Mouse (Mus musculus) adrenal gland, postnatal 36 days (tissue): ENCODE measurements around the gene Dhcr24. TPM values are rescaled to one million over a fixed set of nuclear protein-coding genes. Genes with fewer than 3 reads are reported as not detected.

ENCODE experiments used
- DNase-seq, 2 experiments: peaks; one replicate each; pipeline ENCODE4 v3.0.0; 2021; ENCODE audit warnings: mixed read lengths in 1 of 2
- long read RNA-seq, 2 experiments: library from polyadenylated mRNA; stranded (forward); transcript quantifications; one replicate each; pipeline ENCODE4 v2.0.0; 2021; ENCODE audit warnings: borderline sequencing depth in 2 of 2
- total RNA-seq, 2 experiments: library from RNA; stranded (reverse); gene quantifications; 2 replicates each; pipeline ENCODE4 v1.2.3; 2021

Dhcr24 gene
- 100 to 1,000 TPM in 1 of 2 experiments, 10 to 100 TPM in 1; 74.5 to 299 TPM for total RNA-seq
- long read RNA-seq, experiment 1, full-length matches to known transcripts, result 40 of 120 reads
- long read RNA-seq, experiment 1, partial matches to known transcripts, result 6 of 120 reads
- long read RNA-seq, experiment 1, other reads (novel, unspliced or antisense), result 74 of 120 reads
- long read RNA-seq, experiment 2, full-length matches to known transcripts, result 5 of 12 reads
- long read RNA-seq, experiment 2, partial matches to known transcripts, result 0 of 12 reads
- long read RNA-seq, experiment 2, other reads (novel, unspliced or antisense), result 7 of 12 reads

DNA sequence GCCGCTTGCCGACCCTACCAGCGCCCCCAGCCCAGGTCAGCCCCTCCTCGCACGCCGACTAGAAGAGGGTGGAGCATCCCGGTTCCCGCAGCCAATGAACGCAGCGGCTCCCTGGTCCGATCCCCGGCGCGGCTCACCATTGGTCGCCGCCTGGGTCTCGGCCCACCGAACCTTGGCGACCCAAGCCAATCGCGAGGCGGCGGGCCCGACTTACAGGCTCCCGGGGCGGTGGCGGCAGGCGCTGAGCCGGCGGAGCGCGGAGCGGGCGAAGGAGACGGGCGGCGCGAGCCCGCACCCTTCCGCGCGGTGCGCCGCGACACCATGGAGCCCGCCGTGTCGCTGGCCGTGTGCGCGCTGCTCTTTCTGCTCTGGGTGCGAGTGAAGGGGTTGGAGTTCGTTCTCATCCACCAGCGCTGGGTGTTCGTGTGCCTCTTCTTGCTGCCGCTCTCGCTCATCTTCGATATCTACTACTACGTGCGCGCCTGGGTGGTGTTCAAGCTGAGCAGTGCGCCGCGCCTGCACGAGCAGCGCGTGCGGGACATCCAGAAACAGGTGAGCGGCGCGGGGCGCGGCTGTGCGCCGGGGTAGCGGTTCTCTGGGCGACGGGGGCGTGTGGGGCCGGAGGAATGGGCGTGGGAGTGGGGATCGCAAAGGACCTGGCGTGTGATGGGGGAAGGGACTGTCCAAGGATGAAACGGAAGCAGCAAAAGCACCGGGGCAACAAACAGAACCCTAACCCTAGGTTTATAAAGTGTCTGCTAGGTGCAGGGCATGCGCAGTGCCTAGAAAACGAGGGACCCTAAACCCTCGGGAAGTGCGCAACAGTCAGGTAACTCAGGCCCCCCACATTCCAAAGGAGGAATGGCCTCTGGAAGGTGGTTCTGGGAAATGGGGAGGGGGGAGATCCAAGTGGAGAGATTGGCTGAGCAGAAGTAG lies at the start of gene Dhcr24:
Gene Dhcr24, plus strand, starts transcription at position 193 of the 936 bp plus-strand sequence.
- peak; percentile 98 for DNase-seq

GRCm38 (mm10) chr4:106514606-106515005 lies 46.2 kb upstream of the Dhcr24 start:
- no peak for DNase-seq

- no peak for DNase-seq
Measured at GRCm38 (mm10) chr4:106522547-106522946, 38.3 kb upstream of the Dhcr24 start.

DNA sequence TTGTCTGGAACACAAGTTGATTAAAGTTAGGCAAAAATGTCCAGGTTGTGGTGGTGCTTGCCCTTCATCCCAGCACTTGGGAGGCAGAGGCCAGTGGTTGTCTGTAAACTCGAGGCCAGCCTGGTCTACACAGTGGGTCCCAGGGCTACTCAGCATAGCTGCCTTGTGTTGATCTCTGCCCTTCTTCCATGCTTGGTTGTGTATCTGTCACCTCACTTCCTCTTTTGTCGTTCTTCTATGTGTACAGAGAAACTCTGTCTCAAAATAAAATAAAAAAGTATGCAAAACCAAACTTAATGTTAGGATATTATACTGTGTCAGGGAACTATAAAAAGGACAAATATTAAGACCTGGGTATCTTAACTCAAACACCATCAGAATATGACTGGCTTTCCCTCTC lies 36.7 kb upstream of the Dhcr24 start:
- no peak for DNase-seq

- no peak for DNase-seq
Measured at GRCm38 (mm10) chr4:106525001-106525400, 35.8 kb upstream of the Dhcr24 start.

- DNase-seq, result peak in 1 of 2 experiments; percentile 12
Measured at GRCm38 (mm10) chr4:106527856-106528547, 32.8 kb upstream of the Dhcr24 start.

- peak; percentile 91 to 93 for DNase-seq
Measured at GRCm38 (mm10) chr4:106529375-106530112, 31.3 kb upstream of the Dhcr24 start.

DNA sequence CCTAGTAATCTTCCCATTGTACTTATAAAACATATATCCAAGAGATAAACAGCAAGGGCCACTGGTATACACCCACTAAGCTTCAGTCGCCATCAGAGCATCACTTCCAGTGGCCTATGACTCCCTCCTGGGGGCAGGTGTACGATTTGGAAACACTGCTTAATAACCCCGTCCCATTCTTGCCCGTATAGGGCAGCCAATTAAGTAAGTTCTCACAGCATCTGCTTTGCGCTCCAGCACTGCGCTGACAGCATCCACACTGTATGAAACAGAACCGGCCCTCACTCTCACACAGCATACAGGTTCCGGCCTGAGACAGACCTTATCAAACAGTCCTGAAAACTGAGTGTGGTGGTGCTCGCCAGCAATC lies 30.7 kb upstream of the Dhcr24 start:
- DNase-seq, result no peak

GRCm38 (mm10) chr4:106533421-106534080 lies 27.3 kb upstream of the Dhcr24 start:
- DNase-seq, result peak; percentile 29 to 35

- DNase-seq, result peak; percentile 46 to 53
Measured at GRCm38 (mm10) chr4:106534256-106534655, 26.6 kb upstream of the Dhcr24 start.

GRCm38 (mm10) chr4:106539756-106540155 lies 21.1 kb upstream of the Dhcr24 start:
- no peak for DNase-seq

- peak in 1 of 2 experiments; percentile 44 for DNase-seq
Measured at GRCm38 (mm10) chr4:106541491-106541890, 19.3 kb upstream of the Dhcr24 start.

DNA sequence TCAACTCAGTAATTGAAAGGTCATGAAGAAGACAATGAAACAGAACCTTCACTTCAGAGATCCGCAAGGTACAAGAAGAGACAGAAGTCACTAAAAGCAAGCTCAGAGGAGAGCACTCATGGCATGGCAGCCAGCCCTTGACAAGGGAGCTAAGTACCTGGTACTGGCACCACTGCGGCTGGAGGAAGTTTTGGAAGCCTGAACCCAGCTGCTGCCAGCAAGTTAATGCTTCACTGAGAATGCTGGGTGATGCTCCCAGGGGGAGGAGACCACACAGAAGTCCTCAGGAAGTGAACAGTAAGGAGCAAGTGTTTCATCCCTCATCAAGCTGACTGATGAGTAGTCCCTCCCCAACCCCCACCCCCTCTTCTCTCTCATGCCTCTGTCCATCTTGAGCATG lies 18.6 kb upstream of the Dhcr24 start:
- DNase-seq, result no peak

- no peak for DNase-seq
Measured at GRCm38 (mm10) chr4:106545817-106546373, 14.9 kb upstream of the Dhcr24 start.

GRCm38 (mm10) chr4:106546896-106547295 lies 13.9 kb upstream of the Dhcr24 start:
- no peak for DNase-seq

DNA sequence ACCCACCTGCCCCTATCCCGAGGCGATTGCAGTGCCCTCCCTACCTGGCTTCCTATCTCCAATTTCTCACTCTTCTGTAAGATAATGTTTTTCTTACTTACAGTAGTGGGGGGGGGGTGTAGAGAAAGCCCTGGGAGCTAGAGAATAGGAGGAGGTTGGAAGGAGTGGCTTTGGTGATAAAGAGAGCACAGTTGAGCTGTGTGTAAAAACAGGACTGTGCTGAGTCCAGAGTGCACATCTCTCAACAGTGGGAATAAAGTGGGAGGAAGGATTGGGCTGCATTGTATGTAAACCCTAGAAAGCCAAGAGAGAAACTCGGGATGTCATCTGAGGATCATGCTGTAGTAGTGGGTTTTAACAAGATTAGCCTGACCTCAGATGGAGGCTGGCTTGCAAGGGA lies 12.7 kb upstream of the Dhcr24 start:
- DNase-seq, result no peak

- no peak for DNase-seq
Measured at GRCm38 (mm10) chr4:106550516-106551166, 10.2 kb upstream of the Dhcr24 start.

GRCm38 (mm10) chr4:106557262-106557661 lies 3.6 kb upstream of the Dhcr24 start:
- DNase-seq, result no peak

DNA sequence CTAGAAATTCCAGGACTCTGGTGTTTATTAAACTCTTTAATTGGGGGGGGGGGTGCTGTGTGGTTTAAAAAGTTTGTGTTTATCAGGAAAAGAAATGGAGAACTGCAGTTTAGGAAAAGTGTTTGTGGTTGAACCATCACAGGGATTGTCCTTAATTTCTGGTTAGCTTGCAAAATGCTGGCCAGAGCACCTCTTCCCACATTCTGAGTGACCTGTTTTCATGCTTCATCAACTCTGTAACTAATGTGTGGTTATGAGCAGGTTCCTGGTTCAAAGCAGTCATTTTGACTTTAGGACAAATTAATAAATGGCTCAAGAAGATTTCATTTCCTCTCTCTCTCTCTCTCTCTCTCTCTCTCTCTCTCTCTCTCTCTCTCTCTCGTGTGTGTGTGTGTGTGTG lies 2.9 kb upstream of the Dhcr24 start:
- no peak for DNase-seq
